Mouse (Mus musculus) gastrocnemius, adult 18-20 months (tissue): Measurements from ENCODE around the gene Inppl1. TPM values are rescaled to one million over a fixed set of nuclear protein-coding genes. Genes with fewer than 3 reads are reported as not detected.

ENCODE experiments used
- DNase-seq: peaks from one replicate; pipeline ENCODE4 v3.0.0; 2021; ENCODE audit warnings: low spot score
- total RNA-seq, 2 experiments: library from RNA; stranded (reverse); gene quantifications; 2 replicates each; pipeline ENCODE4 v1.2.3; 2021

The Inppl1 gene
- total RNA-seq, 2 experiments from 2014 or later: 93.5 to 101 TPM

- DNase-seq: no peak
Observed at GRCm38 (mm10) chr7:101847934-101848333, 9.9 kb upstream of the Inppl1 start.

GRCm38 (mm10) chr7:101844186-101844585, 6.2 kb upstream of the Inppl1 start:
- DNase-seq: no peak

GRCm38 (mm10) chr7:101837154-101837605, 849 bp downstream of the Inppl1 start:
- DNase-seq: peak; percentile 30

GRCm38 (mm10) chr7:101836271-101837153, 1.5 kb downstream of the Inppl1 start:
- DNase-seq: peak; percentile 41

- no peak for DNase-seq
Observed at GRCm38 (mm10) chr7:101835457-101836109, 2.4 kb downstream of the Inppl1 start.

- no peak for DNase-seq
Observed at GRCm38 (mm10) chr7:101834903-101835302, 3.1 kb downstream of the Inppl1 start.

GRCm38 (mm10) chr7:101833916-101834584, 4.0 kb downstream of the Inppl1 start:
- no peak for DNase-seq

DNA sequence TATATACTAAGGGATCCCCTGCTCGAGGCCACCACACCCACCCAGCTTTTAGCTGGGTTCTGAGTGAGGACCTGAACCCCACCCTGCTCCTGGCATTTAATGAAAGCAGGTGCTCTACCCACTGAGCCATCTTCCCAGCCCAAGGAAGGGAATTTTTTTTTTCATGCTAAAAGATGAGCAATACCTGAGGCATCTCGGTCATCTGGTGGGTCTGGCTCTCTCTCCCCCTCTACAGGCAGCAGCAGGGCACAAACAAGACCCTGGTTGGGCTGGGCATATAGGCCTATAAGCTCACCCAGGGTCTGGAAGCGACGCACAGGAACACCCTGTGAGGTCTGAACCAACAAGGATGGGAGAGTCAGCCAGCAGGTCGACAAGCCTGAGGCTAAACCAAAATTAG, 4.7 kb downstream of the Inppl1 start:
- no peak for DNase-seq

- no peak for DNase-seq
Observed at GRCm38 (mm10) chr7:101832372-101832771, 5.7 kb downstream of the Inppl1 start.

DNA sequence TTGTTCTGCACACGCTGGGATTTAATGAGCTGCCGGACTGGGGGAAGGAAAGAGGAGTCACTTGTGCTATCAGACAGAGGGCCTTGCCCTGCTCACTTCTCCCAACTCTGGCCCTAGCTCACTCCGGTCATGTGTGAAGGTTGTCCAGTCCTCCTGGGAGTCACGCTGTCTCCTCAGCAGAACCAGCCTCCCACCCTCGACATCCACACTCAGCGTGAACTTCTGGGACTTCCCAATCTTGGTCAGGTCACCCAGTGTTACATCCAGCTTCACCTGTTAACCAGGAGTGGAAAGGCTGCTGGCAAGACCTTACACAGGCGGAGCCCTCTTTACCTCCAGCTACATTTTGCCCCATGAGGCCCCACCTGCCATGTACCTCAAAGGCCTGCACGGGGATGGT, 6.6 kb downstream of the Inppl1 start:
- no peak for DNase-seq

GRCm38 (mm10) chr7:101830373-101830772, 7.7 kb downstream of the Inppl1 start:
- no peak for DNase-seq

DNA sequence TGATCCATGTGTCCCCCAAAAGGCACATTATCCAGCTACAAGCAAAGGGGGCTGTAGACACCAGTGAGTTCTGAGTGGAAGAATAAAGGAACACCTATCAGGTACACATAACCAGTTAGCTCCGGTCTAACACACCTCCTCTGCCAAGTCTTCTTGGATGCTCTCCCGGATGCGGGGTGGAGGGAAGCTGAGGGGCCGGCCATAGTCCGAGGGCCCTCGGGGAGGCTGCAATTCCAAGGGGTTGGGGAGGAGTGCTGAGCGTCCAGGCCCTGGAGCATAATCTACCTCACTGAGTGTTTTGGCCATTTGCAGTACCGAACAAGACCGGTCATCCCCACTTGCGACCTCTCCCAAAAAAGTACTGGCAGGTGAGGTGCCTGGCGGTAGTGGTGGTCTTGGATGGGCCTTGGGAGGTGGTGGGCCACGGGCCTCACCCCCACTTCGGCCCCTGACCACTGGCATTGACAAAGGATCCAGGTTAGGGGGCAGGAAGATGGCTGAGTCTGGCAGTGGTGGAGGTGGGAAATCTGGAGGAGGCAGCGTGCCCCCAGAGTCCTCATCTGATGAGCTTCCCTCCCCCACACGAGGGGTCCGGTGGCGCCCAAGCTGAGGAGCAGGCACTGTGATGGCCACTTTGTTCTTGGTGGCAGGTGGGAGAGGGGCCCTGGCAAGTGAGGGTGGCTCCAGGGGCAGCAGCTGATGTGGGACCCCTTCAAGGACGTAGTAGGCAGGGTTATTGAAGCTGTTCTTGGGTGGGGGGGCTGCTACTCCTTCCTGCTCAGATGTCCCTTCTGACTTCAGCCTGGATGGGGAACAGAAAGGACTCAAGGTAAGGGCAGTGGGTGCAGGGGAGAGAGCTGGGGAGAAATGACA, 14.0 kb downstream of the Inppl1 start:
- DNase-seq: no peak

DNA sequence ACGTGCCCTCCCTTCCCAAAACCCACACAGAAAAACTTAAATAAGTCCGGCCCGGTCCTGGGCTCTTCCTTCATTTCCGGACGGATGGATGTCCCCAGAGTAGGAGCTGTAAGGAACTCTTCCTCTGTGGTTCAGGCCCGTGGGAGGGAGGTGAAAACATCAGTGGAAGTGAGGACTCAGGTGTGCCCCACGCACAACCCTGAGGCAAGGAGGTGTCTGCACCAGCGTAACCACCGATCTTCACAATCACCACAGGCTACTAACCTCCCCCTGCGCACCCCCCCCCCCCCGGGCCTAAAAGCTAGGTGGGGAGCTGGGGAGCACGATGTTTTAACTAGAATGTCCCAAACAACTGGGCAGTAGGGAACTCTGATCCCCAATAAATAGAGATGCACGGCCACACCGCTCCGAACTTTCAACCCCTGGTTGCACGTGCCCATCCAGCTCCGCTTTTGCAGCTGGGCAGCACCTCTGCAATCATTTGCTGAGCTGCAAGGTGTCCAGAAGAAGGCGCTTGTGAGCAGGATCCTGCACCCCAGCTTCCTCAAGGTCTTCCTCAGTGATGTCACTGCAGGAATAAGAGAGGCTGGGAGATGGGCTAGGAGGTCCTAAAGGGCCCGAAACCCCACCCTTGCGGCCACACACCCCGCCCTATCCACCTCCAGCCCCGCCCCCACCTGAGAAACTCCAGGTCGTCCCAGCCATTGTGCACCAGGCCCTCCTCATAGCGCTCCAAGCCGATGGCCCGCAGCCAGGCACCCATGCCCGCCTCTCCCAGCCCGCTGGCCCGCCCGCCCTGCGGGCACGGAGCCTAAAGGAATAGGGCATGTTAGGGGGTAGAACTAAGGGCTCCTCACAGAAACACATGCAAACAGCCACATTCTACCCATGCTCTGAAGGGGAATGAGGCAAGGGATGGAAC, 14.9 kb downstream of the Inppl1 start:
- no peak for DNase-seq

- peak; percentile 56 for DNase-seq
Observed at GRCm38 (mm10) chr7:101821571-101822501, 16.2 kb downstream of the Inppl1 start.

DNA sequence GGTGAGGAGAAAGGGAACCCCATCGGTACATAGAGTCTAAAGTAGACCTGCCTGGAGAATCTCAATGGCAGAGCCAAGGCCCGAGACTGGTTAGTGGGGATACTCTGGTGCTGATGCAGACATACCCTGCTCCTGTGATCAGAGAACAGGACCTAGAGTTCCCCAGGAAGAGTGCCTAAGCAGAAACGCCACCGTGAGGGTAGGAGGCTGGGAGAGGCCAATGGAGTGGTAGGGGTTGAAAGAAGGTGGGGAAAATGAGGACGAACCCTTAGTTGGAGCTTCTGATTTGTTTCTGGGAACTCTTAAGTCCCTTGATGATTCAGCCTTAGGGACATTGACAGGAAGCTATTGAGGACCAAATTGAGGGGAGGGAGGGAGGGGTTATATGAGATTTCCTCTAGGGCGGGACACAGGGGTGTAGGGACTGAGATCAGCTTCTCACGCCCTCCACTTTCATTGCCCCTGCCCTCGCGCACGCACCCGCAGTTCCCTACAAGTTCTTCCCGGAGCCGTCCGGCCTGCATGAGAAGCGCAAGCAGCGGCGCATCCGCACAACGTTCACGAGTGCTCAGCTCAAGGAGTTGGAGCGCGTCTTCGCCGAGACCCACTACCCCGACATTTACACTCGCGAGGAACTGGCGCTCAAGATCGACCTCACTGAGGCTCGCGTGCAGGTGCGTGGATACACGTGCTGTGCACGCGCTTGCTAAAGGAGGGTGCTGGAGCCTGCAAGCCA, 17.6 kb downstream of the Inppl1 start:
- no peak for DNase-seq

DNA sequence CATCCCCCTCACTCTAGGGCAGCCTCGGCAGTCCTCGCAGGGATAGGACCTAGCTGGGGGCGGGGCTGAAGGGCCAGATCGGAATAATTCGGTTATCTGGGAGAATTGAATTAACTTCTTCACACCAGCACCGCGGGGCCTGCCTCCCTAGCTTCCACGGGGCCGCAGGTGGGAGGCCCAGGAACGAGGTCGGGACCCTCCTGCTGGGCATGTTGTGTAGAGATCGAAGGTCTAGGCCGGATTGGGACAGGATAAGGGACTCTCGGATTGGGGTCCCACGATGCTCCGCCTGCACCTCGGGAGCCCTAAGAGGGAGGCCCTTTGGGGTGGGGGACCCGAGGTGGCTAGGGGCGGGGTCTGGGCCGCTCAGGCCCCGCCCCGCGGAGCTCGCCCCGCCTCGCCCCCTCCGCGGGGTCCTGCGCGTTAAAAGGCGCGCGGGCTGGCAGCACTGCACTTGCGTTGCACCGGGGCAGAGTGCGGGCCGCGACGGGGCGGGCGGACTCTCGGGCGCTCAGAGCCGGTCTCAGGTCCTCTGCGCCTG, 20.1 kb downstream of the Inppl1 start, which contains the start of gene Phox2a:
Gene Phox2a (plus strand): TSS at position 453 of the 541 bp plus-strand sequence.
- DNase-seq: no peak

GRCm38 (mm10) chr7:101777053-101777452, 61.0 kb downstream of the Inppl1 start:
- no peak for DNase-seq

- DNase-seq: no peak
Observed at GRCm38 (mm10) chr7:101772687-101773086, 65.3 kb downstream of the Inppl1 start.
